Mouse (Mus musculus): ENCODE data around the gene Efnb1. TPM values are rescaled to one million over a fixed set of nuclear protein-coding genes. Genes with fewer than 3 reads are reported as not detected.

The Efnb1 gene
- polyA plus RNA-seq, 1 experiment from 2014 or later = 59.4 TPM

- no peak overlapping the region for H3K9ac ChIP-seq (ENCODE audit: low read depth, low read length)
- H3K4me1 ChIP-seq (ENCODE audit: control insufficient read depth, insufficient read depth, low read length) = no peaks in the 10 kb centered on the region
- H3K36me3 ChIP-seq (ENCODE audit: control insufficient read depth, insufficient read depth, low read length) = peaks cover 36% of the 10 kb centered on the region
- no peaks in the 10 kb centered on the region; the same call in 1 of the 2 replicates for H3K27me3 ChIP-seq (ENCODE audit: control insufficient read depth, insufficient read depth, low read length)
- WGBS = 64% methylated on average over 3 of the region's 3 CpGs
- no peak overlapping the region for H3K4me3 ChIP-seq (ENCODE audit: low read length)
- no peaks in the 10 kb centered on the region for H3K9me3 ChIP-seq (ENCODE audit: control insufficient read depth, low read length)
- H3K27ac ChIP-seq (ENCODE audit: low read depth, low read length) = no peak overlapping the region
- no peak for ATAC-seq (ENCODE audit: low FRiP score, low TSS enrichment)
- no peak overlapping the region for H3K4me2 ChIP-seq (replicated peaks; ENCODE audit: low read depth, low read length)
Measured at GRCm38 (mm10) chrX:99150712-99151111, 14.8 kb downstream of the Efnb1 start.

DNA sequence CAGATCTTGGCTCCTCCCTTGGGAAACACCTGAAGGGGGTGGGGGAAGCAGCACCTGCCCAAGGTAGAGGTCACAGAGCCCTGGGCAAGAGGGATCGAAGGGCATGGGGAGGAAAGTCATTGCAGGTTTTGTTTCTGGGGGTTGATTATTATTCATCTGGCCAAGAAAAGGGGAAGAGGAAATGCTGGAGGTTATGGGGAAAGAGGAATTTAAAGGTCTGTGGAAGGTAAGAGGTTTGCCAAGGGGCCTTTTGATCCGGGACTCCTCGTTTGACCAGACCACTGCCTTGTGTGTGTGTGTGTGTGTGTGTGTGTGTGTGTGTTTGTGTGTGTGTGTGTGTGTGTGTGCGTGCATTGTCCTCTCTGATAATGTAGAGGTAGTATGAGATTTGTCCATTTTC lies 15.5 kb downstream of the Efnb1 start:
- H3K27me3 ChIP-seq (ENCODE audit: control insufficient read depth, insufficient read depth, low read length) = no peaks in the 10 kb centered on the region; the same call in 1 of the 2 replicates
- 0 out of 2 replicates have a peak, but pooled peaks cover 2% of the 10 kb centered on the region for H3K4me1 ChIP-seq (ENCODE audit: control insufficient read depth, insufficient read depth, low read length)
- no peak overlapping the region for H3K4me3 ChIP-seq (ENCODE audit: low read length)
- H3K9me3 ChIP-seq (ENCODE audit: control insufficient read depth, low read length) = no peaks in the 10 kb centered on the region
- 80% methylated on average over 4 of the region's 4 CpGs for WGBS
- no peak for ATAC-seq (ENCODE audit: low FRiP score, low TSS enrichment)
- no peak overlapping the region for H3K27ac ChIP-seq (ENCODE audit: low read depth, low read length)
- H3K4me2 ChIP-seq (replicated peaks; ENCODE audit: low read depth, low read length) = no peak overlapping the region
- peaks cover 30% of the 10 kb centered on the region for H3K36me3 ChIP-seq (ENCODE audit: control insufficient read depth, insufficient read depth, low read length)
- H3K9ac ChIP-seq (ENCODE audit: low read depth, low read length) = no peak overlapping the region

- no peaks in the 10 kb centered on the region; the same call in 1 of the 2 replicates for H3K27me3 ChIP-seq (ENCODE audit: control insufficient read depth, insufficient read depth, low read length)
- H3K4me1 ChIP-seq (ENCODE audit: control insufficient read depth, insufficient read depth, low read length) = 0 out of 2 replicates have a peak, but pooled peaks cover 2% of the 10 kb centered on the region
- ATAC-seq (ENCODE audit: low FRiP score, low TSS enrichment) = no peak
- 37% methylated on average over 3 of the region's 3 CpGs for WGBS
- peaks cover 23% of the 10 kb centered on the region for H3K36me3 ChIP-seq (ENCODE audit: control insufficient read depth, insufficient read depth, low read length)
- H3K27ac ChIP-seq (ENCODE audit: low read depth, low read length) = no peak overlapping the region
- no peak overlapping the region for H3K9ac ChIP-seq (ENCODE audit: low read depth, low read length)
- H3K9me3 ChIP-seq (ENCODE audit: control insufficient read depth, low read length) = no peaks in the 10 kb centered on the region
- no peak overlapping the region for H3K4me2 ChIP-seq (replicated peaks; ENCODE audit: low read depth, low read length)
- no peak overlapping the region for H3K4me3 ChIP-seq (ENCODE audit: low read length)
Measured at GRCm38 (mm10) chrX:99152141-99152540, 16.2 kb downstream of the Efnb1 start.

DNA sequence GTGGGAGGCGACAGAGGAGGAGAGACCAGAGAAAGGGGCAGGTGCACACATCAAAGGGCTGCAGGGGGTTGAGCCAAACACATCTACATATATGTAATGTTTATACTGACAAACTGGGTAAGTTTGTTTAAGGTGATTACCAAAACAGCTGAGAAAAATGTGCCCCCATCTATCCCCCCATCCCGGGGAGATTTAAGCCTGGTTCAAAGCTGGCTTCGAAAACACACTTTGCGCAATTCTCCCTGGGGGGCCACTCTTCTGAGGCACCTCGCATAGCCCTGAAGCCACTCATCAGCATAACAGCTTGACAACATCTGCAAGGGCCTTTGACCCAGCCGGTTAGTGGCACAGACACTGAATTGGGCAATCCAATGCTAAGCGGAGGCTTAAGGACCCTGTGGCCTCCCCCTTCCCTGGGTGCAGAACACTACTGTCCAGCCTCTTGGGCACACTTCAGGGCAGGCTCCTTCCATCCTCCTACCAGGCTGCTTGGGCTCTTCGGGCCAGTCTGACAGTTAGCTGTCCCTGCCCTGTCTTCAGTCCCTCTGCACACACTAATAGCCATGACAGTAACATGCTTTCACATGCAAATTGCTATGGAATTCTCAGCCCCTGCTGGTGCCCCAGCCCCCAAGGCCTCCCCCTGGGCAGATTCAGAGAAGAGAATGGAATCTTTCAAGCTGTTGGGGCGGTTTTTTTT lies 16.8 kb downstream of the Efnb1 start:
- Histone ChIP-seq H3K4me2 (replicated peaks; ENCODE audit: low read depth, low read length) (no peak overlapping the region), H3K4me1 (ENCODE audit: control insufficient read depth, insufficient read depth, low read length) (0 out of 2 replicates have a peak, but pooled peaks cover 2% of the 10 kb centered on the region), H3K4me3 (ENCODE audit: low read length) (no peak overlapping the region), H3K9me3 (ENCODE audit: control insufficient read depth, low read length) (no peaks in the 10 kb centered on the region), H3K27ac (ENCODE audit: low read depth, low read length) (no peak overlapping the region), H3K36me3 (ENCODE audit: control insufficient read depth, insufficient read depth, low read length) (peaks cover 17% of the 10 kb centered on the region), H3K27me3 (ENCODE audit: control insufficient read depth, insufficient read depth, low read length) (no peaks in the 10 kb centered on the region; the same call in 1 of the 2 replicates), H3K9ac (ENCODE audit: low read depth, low read length) (no peak overlapping the region)
- ATAC-seq (ENCODE audit: low FRiP score, low TSS enrichment) = no peak
- WGBS = 45% methylated on average over 9 of the region's 9 CpGs

DNA sequence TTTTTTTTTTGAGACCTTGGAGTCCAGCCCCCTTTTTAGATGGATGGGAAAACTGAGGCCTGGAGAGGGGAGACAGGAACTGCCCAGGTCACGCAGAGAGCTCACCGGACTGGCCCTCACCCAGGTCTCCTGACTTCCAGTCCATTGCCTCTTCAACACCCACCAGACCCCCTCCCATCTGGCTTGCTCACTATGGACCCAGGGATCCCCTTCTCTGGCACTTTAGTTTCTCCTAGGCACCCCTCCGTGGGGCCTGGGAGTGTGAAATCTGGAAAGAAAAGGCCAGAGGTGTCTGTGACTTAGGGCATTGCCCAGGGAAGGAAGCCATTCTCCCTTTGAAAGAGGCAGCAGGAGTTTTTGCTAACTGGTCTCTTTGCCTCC lies 17.3 kb downstream of the Efnb1 start:
- no peaks in the 10 kb centered on the region for H3K9me3 ChIP-seq (ENCODE audit: control insufficient read depth, low read length)
- 33% methylated on average over 3 of the region's 3 CpGs for WGBS
- H3K27ac ChIP-seq (ENCODE audit: low read depth, low read length) = no peak overlapping the region
- no peaks in the 10 kb centered on the region; the same call in 1 of the 2 replicates for H3K27me3 ChIP-seq (ENCODE audit: control insufficient read depth, insufficient read depth, low read length)
- peaks cover 13% of the 10 kb centered on the region for H3K36me3 ChIP-seq (ENCODE audit: control insufficient read depth, insufficient read depth, low read length)
- no peak overlapping the region for H3K4me3 ChIP-seq (ENCODE audit: low read length)
- H3K9ac ChIP-seq (ENCODE audit: low read depth, low read length) = no peak overlapping the region
- no peak overlapping the region for H3K4me2 ChIP-seq (replicated peaks; ENCODE audit: low read depth, low read length)
- no peak for ATAC-seq (ENCODE audit: low FRiP score, low TSS enrichment)
- H3K4me1 ChIP-seq (ENCODE audit: control insufficient read depth, insufficient read depth, low read length) = 0 out of 2 replicates have a peak, but pooled peaks cover 2% of the 10 kb centered on the region

DNA sequence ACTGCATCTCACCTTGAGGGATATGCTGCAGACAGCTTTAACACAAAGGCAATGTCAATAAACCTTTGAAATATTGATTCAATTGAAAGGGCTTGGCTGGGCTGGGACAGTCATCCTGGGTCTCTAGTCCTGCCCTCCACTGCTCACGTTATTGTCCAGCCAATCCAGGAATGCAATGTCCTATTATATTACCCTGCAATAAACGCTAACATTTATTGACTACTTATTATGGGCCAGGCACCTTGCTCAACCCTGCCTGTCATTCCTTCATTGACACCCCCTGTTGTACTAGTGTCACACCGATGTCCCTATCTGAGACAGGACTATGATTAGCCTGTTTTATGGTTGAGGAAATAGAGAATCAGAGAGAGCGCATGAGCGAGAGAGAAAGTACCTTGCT lies 18.4 kb downstream of the Efnb1 start:
- Histone ChIP-seq H3K27ac (ENCODE audit: low read depth, low read length) (no peak overlapping the region), H3K9me3 (ENCODE audit: control insufficient read depth, low read length) (no peaks in the 10 kb centered on the region), H3K4me2 (replicated peaks; ENCODE audit: low read depth, low read length) (no peak overlapping the region), H3K36me3 (ENCODE audit: control insufficient read depth, insufficient read depth, low read length) (peaks cover 5% of the 10 kb centered on the region; the same call in 1 of the 2 replicates), H3K4me3 (ENCODE audit: low read length) (no peak overlapping the region), H3K9ac (ENCODE audit: low read depth, low read length) (no peak overlapping the region), H3K4me1 (ENCODE audit: control insufficient read depth, insufficient read depth, low read length) (0 out of 2 replicates have a peak, but pooled peaks cover 2% of the 10 kb centered on the region), H3K27me3 (ENCODE audit: control insufficient read depth, insufficient read depth, low read length) (no peaks in the 10 kb centered on the region; the same call in 1 of the 2 replicates)
- WGBS = 72% methylated on average over 5 of the region's 5 CpGs
- ATAC-seq (ENCODE audit: low FRiP score, low TSS enrichment) = no peak

- Histone ChIP-seq H3K9me3 (ENCODE audit: control insufficient read depth, low read length) (no peaks in the 10 kb centered on the region), H3K4me1 (ENCODE audit: control insufficient read depth, insufficient read depth, low read length) (0 out of 2 replicates have a peak, but pooled peaks cover 2% of the 10 kb centered on the region), H3K4me3 (ENCODE audit: low read length) (no peak overlapping the region), H3K9ac (ENCODE audit: low read depth, low read length) (no peak overlapping the region), H3K36me3 (ENCODE audit: control insufficient read depth, insufficient read depth, low read length) (no peaks in the 10 kb centered on the region), H3K4me2 (replicated peaks; ENCODE audit: low read depth, low read length) (no peak overlapping the region), H3K27ac (ENCODE audit: low read depth, low read length) (no peak overlapping the region), H3K27me3 (ENCODE audit: control insufficient read depth, insufficient read depth, low read length) (no peaks in the 10 kb centered on the region)
- no peak for ATAC-seq (ENCODE audit: low FRiP score, low TSS enrichment)
- WGBS = 71% methylated on average over 8 of the region's 8 CpGs
Measured at GRCm38 (mm10) chrX:99159020-99159419, 23.1 kb downstream of the Efnb1 start.

DNA sequence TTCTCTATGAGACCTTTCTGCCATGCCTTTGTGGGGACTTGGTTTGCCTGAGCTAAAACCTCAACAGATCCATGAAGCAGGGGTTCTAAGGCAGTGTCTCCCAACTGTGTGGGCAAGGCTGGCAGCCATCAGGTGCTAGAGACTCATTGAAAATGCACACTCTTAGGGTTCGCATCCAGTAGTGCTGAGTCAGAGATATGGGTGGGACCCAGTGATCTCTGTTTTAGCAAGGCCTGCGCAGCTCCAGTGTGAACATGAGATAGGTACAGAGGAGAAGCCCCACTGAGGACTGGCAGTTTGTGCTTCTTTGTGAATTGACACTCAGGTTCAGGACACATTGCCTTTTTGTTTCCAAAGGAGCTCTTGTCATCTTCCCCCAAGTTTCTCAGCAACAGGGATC lies 28.2 kb downstream of the Efnb1 start:
- H3K36me3 ChIP-seq (ENCODE audit: control insufficient read depth, insufficient read depth, low read length) = no peaks in the 10 kb centered on the region
- no peak overlapping the region for H3K4me2 ChIP-seq (replicated peaks; ENCODE audit: low read depth, low read length)
- H3K4me3 ChIP-seq (ENCODE audit: low read length) = no peak overlapping the region
- H3K27ac ChIP-seq (ENCODE audit: low read depth, low read length) = no peak overlapping the region
- H3K9ac ChIP-seq (ENCODE audit: low read depth, low read length) = no peak overlapping the region
- 83% methylated on average over 2 of the region's 2 CpGs for WGBS
- no peaks in the 10 kb centered on the region for H3K27me3 ChIP-seq (ENCODE audit: control insufficient read depth, insufficient read depth, low read length)
- no peaks in the 10 kb centered on the region for H3K9me3 ChIP-seq (ENCODE audit: control insufficient read depth, low read length)
- no peaks in the 10 kb centered on the region for H3K4me1 ChIP-seq (ENCODE audit: control insufficient read depth, insufficient read depth, low read length)
- no peak for ATAC-seq (ENCODE audit: low FRiP score, low TSS enrichment)

GRCm38 (mm10) chrX:99164855-99165368 lies 29.0 kb downstream of the Efnb1 start:
- no peak overlapping the region for H3K9ac ChIP-seq (ENCODE audit: low read depth, low read length)
- 75% methylated on average over 4 of the region's 4 CpGs for WGBS
- no peaks in the 10 kb centered on the region for H3K4me1 ChIP-seq (ENCODE audit: control insufficient read depth, insufficient read depth, low read length)
- no peak for ATAC-seq (ENCODE audit: low FRiP score, low TSS enrichment)
- no peak overlapping the region for H3K4me2 ChIP-seq (replicated peaks; ENCODE audit: low read depth, low read length)
- no peak overlapping the region for H3K27ac ChIP-seq (ENCODE audit: low read depth, low read length)
- H3K27me3 ChIP-seq (ENCODE audit: control insufficient read depth, insufficient read depth, low read length) = no peaks in the 10 kb centered on the region
- no peaks in the 10 kb centered on the region for H3K9me3 ChIP-seq (ENCODE audit: control insufficient read depth, low read length)
- no peak overlapping the region for H3K4me3 ChIP-seq (ENCODE audit: low read length)
- no peaks in the 10 kb centered on the region for H3K36me3 ChIP-seq (ENCODE audit: control insufficient read depth, insufficient read depth, low read length)

Data from kidney, embryonic 14.5 days (tissue).